Mouse (Mus musculus) brain, embryonic 14.5 days (tissue): ENCODE data around the gene Aptx.

Source experiments
- CTCF ChIP-seq: fragments of 200-500 bp; IDR thresholded peaks from 2 replicates; pipeline ENCODE4 v1.5.1; 2012; ENCODE audit warnings: inconsistent platforms, mild to moderate bottlenecking, moderate library complexity, borderline replicate concordance; ENCODE audit not compliant: insufficient read depth, insufficient read length; ENCODE audit errors: extremely low read depth
- POLR2A ChIP-seq: fragments of 200-500 bp; IDR thresholded peaks from 2 replicates; pipeline ENCODE4 v1.6.1; 2012; ENCODE audit warnings: mild to moderate bottlenecking, inconsistent platforms, borderline replicate concordance; ENCODE audit not compliant: poor library complexity, insufficient read depth, insufficient read length, severe bottlenecking; ENCODE audit errors: extremely low read depth

- TF ChIP-seq CTCF = peak; percentile 81
- no peak for TF ChIP-seq POLR2A
Observed at GRCm38 (mm10) chr4:40680250-40680860, 22.6 kb downstream of the Aptx start.
